Mouse (Mus musculus): ENCODE measurements at regions not wholly inside any gene's neighbourhood (a gene's known extent, or its start where the extent isn't known, plus 50 kb on each side); places are given as distances from the start of the nearest gene placed in this dataset.

DNA sequence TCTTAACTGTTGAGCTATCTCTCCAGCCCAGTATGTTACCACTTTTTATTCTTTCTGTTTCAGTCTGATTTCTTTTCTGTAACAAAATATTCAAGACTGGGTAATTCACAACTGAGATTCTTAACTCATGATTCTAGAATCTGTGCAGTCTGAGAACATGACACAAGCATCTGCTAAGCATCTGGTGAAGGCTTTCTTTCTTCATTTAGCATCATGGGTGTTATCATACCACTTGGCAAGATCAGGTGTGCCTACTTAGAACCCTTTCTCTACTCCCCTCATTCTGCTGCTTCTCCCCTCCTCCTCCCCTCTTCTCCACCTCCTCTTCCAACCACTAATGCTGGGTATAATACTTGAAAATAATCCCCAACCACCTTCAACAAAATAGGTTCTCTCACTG is 62.1 kb upstream of the Pfn2 start:
- no peak overlapping the region for H3K9ac ChIP-seq (ENCODE audit: low read depth, low read length)
- H3K4me1 ChIP-seq (ENCODE audit: control insufficient read depth, insufficient read depth, low read depth, low read length): no peaks in the 10 kb centered on the region
- H3K27me3 ChIP-seq (replicated peaks; ENCODE audit: control insufficient read depth, insufficient read depth, low read length): no peaks in the 10 kb centered on the region
- no peak for ATAC-seq
- H3K4me3 ChIP-seq (ENCODE audit: low read length): no peak overlapping the region
- no peak overlapping the region for H3K4me2 ChIP-seq (ENCODE audit: low read length)
- H3K27ac ChIP-seq (ENCODE audit: low read depth, low read length): no peak overlapping the region
- no peaks in the 10 kb centered on the region for H3K36me3 ChIP-seq (ENCODE audit: control insufficient read depth, insufficient read depth, low read length)
- H3K9me3 ChIP-seq (ENCODE audit: control insufficient read depth, low read length): no peaks in the 10 kb centered on the region

DNA sequence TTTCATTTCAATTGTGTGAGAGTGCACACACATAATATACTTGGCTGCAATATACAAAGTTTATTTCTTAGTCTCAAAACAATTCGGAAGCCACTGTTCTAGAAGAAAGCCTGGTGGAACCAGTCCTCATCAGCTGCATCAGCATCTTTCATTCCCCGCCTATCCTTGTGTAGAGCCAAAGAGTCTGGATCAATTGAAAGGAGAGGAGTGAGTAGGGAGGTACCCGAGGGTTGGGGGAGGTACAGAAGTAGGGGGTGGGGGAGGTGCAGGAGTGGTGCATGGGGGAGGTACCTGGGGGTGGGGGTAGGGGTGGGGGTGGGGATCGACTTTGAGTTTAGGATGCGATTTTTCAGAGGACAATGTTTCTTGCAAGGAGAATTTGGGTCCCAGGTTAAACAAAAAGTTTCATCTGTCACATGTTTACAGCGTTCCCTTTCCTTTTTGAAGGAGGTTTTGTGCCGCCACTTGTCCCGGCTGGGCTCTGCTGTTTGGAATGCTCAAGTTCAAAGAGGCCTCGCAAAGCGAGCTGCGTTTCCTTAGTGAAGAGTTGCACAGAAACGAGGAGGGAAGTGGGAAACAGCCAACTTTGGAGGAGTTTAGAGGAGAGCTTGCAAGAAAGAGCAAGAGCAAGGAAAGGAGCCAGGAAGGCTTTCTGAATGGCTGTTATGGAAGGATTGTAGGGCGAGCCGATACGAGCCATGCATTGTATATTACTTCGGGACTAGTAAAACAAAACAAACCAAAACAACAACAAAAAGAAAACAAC is 64.1 kb upstream of the Pfn2 start:
- H3K9ac ChIP-seq (ENCODE audit: low read depth, low read length): no peak overlapping the region
- no peak overlapping the region for H3K4me3 ChIP-seq (ENCODE audit: low read length)
- no peaks in the 10 kb centered on the region for H3K9me3 ChIP-seq (ENCODE audit: control insufficient read depth, low read length)
- peak overlapping the region; percentile 44; the same call in 1 of the 2 replicates for H3K27ac ChIP-seq (ENCODE audit: low read depth, low read length)
- H3K4me1 ChIP-seq (ENCODE audit: control insufficient read depth, insufficient read depth, low read depth, low read length): no peaks in the 10 kb centered on the region
- H3K4me2 ChIP-seq (ENCODE audit: low read length): peak overlapping the region; percentile 36
- ATAC-seq: peak; percentile 95
- WGBS: 23% methylated on average over 16 of the region's 16 CpGs
- H3K27me3 ChIP-seq (replicated peaks; ENCODE audit: control insufficient read depth, insufficient read depth, low read length): no peaks in the 10 kb centered on the region
- no peaks in the 10 kb centered on the region for H3K36me3 ChIP-seq (ENCODE audit: control insufficient read depth, insufficient read depth, low read length)

DNA sequence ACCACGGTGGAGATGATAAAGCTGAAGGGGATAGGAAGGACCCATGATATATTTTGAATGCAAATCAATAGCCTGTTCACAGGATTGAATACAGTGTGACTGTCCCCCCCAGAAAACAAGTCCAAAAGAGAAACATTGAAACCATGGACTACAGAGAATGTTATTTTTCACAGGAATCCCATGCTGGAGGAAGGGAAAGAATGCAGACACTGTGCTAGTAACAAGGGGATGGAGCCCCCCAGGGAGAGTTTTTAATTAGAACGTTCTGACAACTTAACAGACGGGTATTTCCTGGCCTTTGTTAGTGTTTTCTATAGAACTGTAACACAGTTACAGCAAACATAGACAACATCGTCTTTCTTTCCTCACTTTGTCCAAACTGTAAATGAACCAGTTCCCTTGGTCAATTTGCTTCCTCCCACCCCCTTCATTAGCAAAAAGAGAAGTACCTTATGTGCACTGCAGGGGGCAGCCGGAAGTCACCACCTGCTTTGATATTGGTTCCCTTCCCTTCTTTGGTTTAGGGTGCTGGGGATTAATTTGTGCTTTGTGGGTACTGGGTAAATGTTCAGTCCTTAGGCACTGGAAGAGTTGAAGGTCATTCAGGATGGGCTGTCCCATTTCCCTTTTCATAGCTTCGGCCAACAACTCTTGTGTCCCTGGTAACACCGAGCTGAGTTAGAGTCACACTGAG is 64.9 kb upstream of the Pfn2 start:
- Histone ChIP-seq H3K27ac (ENCODE audit: low read depth, low read length) (peak overlapping the region; percentile 44; the same call in 1 of the 2 replicates), H3K4me3 (ENCODE audit: low read length) (no peak overlapping the region), H3K4me2 (ENCODE audit: low read length) (peak overlapping the region; percentile 36), H3K9ac (ENCODE audit: low read depth, low read length) (no peak overlapping the region), H3K9me3 (ENCODE audit: control insufficient read depth, low read length) (no peaks in the 10 kb centered on the region), H3K27me3 (replicated peaks; ENCODE audit: control insufficient read depth, insufficient read depth, low read length) (no peaks in the 10 kb centered on the region), H3K4me1 (ENCODE audit: control insufficient read depth, insufficient read depth, low read depth, low read length) (no peaks in the 10 kb centered on the region), H3K36me3 (ENCODE audit: control insufficient read depth, insufficient read depth, low read length) (no peaks in the 10 kb centered on the region)
- ATAC-seq: peak; percentile 71
- 48% methylated on average over 7 of the region's 7 CpGs for WGBS

DNA sequence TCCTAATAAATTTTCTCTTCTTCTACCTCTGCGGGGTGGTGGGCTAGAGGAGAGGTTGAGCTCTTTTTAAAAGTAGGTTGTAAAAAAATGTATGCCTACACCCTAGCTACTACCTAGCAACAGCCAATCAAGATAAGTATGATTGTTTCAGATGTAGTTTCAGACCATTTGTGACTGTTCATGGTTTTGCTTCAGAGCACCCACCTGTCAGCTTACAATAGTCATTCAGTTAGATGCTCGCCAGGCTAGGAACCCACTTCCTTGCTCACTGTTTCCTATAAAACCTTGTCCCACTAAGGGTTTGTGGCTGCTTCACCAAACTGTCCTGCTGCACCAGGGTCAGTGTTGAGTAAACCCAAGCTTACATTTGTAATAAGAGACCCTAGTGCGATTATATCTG is 66.8 kb upstream of the Pfn2 start:
- Histone ChIP-seq H3K9me3 (ENCODE audit: control insufficient read depth, low read length) (no peaks in the 10 kb centered on the region), H3K4me1 (ENCODE audit: control insufficient read depth, insufficient read depth, low read depth, low read length) (no peaks in the 10 kb centered on the region), H3K27me3 (replicated peaks; ENCODE audit: control insufficient read depth, insufficient read depth, low read length) (no peaks in the 10 kb centered on the region), H3K9ac (ENCODE audit: low read depth, low read length) (no peak overlapping the region), H3K27ac (ENCODE audit: low read depth, low read length) (no peak overlapping the region), H3K4me3 (ENCODE audit: low read length) (no peak overlapping the region), H3K36me3 (ENCODE audit: control insufficient read depth, insufficient read depth, low read length) (no peaks in the 10 kb centered on the region), H3K4me2 (ENCODE audit: low read length) (no peak overlapping the region)
- 92% methylated on average over 3 of the region's 3 CpGs for WGBS
- ATAC-seq: no peak

DNA sequence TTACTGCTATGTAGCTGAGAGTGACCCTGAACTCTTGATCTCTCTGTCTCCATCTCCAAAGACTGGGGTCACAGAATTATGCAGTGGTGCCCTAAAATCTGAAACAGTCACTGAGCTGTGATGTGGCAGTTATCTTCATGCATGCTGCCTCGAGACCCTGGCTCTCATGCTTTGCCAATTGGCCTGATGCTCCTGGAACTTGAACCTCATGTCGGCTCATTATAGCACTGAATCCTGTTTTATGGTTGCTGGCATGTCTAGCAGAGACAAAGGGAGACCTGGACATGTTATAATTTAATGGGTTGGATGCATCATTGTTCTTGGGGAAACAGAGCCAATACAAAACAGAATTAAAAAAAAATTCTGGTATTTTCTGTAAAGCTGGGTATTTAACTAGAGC is 71.0 kb upstream of the Pfn2 start:
- ATAC-seq: no peak
- Histone ChIP-seq H3K27me3 (replicated peaks; ENCODE audit: control insufficient read depth, insufficient read depth, low read length) (no peaks in the 10 kb centered on the region), H3K4me3 (ENCODE audit: low read length) (no peak overlapping the region), H3K9me3 (ENCODE audit: control insufficient read depth, low read length) (no peaks in the 10 kb centered on the region), H3K9ac (ENCODE audit: low read depth, low read length) (no peak overlapping the region), H3K4me2 (ENCODE audit: low read length) (no peak overlapping the region), H3K36me3 (ENCODE audit: control insufficient read depth, insufficient read depth, low read length) (no peaks in the 10 kb centered on the region), H3K4me1 (ENCODE audit: control insufficient read depth, insufficient read depth, low read depth, low read length) (no peaks in the 10 kb centered on the region), H3K27ac (ENCODE audit: low read depth, low read length) (no peak overlapping the region)
- WGBS: 63% methylated on average over 2 of the region's 2 CpGs

DNA sequence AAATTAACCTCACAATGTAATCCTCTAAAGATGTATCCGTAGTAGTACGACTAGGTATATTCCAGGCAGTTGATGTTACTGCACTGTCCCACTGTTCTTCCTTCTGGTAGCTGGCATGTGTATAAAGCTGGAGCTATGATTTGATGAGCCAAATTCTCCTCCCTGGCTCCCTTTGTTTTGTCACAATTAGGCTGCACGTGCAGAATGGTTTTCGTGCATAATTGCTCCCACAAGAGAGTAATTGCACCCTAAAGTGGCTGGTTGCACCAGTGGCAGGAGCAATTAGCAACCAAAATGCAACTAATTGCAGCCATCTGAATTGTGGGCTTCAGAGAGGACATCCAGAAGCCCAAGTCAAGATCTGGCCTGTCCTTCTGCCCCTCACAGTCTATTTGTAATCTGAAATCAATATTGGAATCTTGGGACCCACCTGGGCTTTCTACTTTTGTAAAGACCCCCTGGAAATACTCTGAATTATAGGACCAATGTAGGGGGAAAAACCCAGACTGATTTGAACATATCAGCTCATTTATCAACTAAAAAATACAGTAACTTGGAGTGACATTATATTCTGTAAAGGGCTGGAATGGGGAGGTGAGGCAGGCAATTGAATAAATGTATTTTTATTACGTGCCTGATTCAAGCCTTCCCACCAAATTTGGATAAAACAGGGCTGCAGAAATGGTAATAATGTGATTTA is 71.7 kb upstream of the Pfn2 start:
- Histone ChIP-seq H3K9ac (ENCODE audit: low read depth, low read length) (no peak overlapping the region), H3K4me3 (ENCODE audit: low read length) (no peak overlapping the region), H3K4me1 (ENCODE audit: control insufficient read depth, insufficient read depth, low read depth, low read length) (no peaks in the 10 kb centered on the region), H3K27ac (ENCODE audit: low read depth, low read length) (no peak overlapping the region), H3K36me3 (ENCODE audit: control insufficient read depth, insufficient read depth, low read length) (no peaks in the 10 kb centered on the region), H3K4me2 (ENCODE audit: low read length) (no peak overlapping the region), H3K9me3 (ENCODE audit: control insufficient read depth, low read length) (no peaks in the 10 kb centered on the region), H3K27me3 (replicated peaks; ENCODE audit: control insufficient read depth, insufficient read depth, low read length) (no peaks in the 10 kb centered on the region)
- 52% methylated on average over 5 of the region's 5 CpGs for WGBS
- ATAC-seq: peak; percentile 72; the same call in 1 of the 2 replicates

DNA sequence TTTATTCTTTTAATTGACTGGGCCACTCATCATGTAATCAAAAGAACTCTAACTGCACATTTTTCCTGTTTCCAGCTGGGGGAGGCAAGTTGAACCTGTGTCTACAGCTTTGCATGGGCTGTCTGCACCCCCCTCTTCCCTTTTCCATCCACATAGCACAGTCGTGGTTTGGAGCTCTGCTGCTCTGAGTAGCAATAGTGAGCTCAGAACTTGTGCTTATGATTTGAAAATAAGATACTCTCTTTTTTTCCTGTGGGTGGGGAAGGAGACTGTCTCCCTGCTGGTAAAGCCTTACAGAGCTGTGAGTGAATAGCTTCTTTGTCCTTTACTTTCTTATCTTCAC is 72.2 kb upstream of the Pfn2 start:
- Histone ChIP-seq H3K27me3 (replicated peaks; ENCODE audit: control insufficient read depth, insufficient read depth, low read length) (no peaks in the 10 kb centered on the region), H3K9ac (ENCODE audit: low read depth, low read length) (no peak overlapping the region), H3K4me1 (ENCODE audit: control insufficient read depth, insufficient read depth, low read depth, low read length) (no peaks in the 10 kb centered on the region), H3K27ac (ENCODE audit: low read depth, low read length) (no peak overlapping the region), H3K36me3 (ENCODE audit: control insufficient read depth, insufficient read depth, low read length) (no peaks in the 10 kb centered on the region), H3K4me3 (ENCODE audit: low read length) (no peak overlapping the region), H3K4me2 (ENCODE audit: low read length) (no peak overlapping the region), H3K9me3 (ENCODE audit: control insufficient read depth, low read length) (no peaks in the 10 kb centered on the region)
- ATAC-seq: no peak
- 50% methylated on average over 1 of the region's 1 CpGs for WGBS

DNA sequence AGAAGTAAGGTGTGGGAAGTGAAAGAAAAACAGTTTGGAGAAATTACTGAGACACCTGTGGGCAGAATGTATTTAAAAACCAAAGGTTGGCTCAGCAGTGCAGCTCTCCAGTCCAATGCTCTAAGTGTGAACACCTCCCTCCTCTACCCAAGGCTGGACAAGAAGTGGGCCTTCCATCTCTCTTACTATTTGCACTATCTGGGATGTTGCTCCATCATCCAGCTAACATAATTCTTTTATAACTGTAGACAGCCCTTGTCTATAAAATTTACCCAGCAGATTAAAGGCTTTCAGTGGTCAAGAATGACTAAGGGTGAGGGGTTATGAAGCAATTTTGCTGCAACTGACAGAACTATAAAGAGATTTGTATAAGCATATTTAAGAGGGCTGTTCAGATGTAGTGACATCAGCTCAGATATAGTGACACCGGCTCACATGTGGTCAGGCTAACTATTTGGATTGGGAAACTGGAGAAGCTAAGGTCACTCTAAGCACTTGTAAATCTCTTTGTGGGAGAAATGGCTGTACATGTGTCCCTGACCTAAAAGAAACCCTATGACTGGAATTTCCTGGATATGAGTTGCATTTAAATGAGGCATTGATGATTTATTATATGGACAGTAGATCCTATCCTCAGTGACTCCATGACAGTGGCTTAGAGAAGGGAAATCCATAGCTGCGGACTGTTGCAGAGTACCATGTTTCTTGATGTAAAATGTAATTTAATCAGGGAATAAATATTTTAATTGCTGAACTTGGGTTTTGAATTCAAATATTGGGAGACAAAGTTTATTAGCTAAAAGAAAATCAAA is 73.4 kb upstream of the Pfn2 start:
- Histone ChIP-seq H3K36me3 (ENCODE audit: control insufficient read depth, insufficient read depth, low read length) (no peaks in the 10 kb centered on the region), H3K4me3 (ENCODE audit: low read length) (no peak overlapping the region), H3K9ac (ENCODE audit: low read depth, low read length) (no peak overlapping the region), H3K4me1 (ENCODE audit: control insufficient read depth, insufficient read depth, low read depth, low read length) (no peaks in the 10 kb centered on the region), H3K27me3 (replicated peaks; ENCODE audit: control insufficient read depth, insufficient read depth, low read length) (no peaks in the 10 kb centered on the region), H3K27ac (ENCODE audit: low read depth, low read length) (no peak overlapping the region), H3K4me2 (ENCODE audit: low read length) (no peak overlapping the region), H3K9me3 (ENCODE audit: control insufficient read depth, low read length) (no peaks in the 10 kb centered on the region)
- WGBS: 92% methylated on average over 2 of the region's 2 CpGs
- no peak for ATAC-seq

DNA sequence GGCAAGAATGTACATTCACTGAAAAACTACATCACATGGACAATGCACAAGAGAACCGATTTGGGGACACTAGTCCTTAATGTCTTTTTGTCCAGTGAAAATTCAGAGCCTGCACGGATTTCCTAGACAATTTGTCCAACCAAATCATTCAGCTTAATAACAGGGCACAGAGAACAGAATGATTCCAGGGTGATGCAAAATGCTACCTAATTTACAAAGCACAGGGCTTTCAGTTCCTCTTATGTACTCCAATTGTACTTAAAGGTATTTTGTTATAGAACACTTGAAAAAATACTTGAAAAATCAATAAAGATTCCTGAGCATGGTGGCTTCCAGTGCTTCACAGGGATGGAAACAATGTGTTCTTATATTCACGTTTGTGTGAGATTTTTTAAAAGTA is 75.2 kb upstream of the Pfn2 start:
- Histone ChIP-seq H3K4me1 (ENCODE audit: control insufficient read depth, insufficient read depth, low read depth, low read length) (no peaks in the 10 kb centered on the region), H3K27ac (ENCODE audit: low read depth, low read length) (no peak overlapping the region), H3K9me3 (ENCODE audit: control insufficient read depth, low read length) (no peaks in the 10 kb centered on the region), H3K4me2 (ENCODE audit: low read length) (no peak overlapping the region), H3K36me3 (ENCODE audit: control insufficient read depth, insufficient read depth, low read length) (no peaks in the 10 kb centered on the region), H3K4me3 (ENCODE audit: low read length) (no peak overlapping the region), H3K9ac (ENCODE audit: low read depth, low read length) (no peak overlapping the region), H3K27me3 (replicated peaks; ENCODE audit: control insufficient read depth, insufficient read depth, low read length) (no peaks in the 10 kb centered on the region)
- no peak for ATAC-seq
- 73% methylated on average over 3 of the region's 3 CpGs for WGBS

All from hindbrain, embryonic 16.5 days (tissue).